Mouse (Mus musculus): ENCODE results near the gene Csnk1d. TPM values are rescaled to one million over a fixed set of nuclear protein-coding genes. Genes with fewer than 3 reads are reported as not detected.

Csnk1d gene
- polyA plus RNA-seq, 1 experiment from 2014 or later = 62.0 TPM

DNA sequence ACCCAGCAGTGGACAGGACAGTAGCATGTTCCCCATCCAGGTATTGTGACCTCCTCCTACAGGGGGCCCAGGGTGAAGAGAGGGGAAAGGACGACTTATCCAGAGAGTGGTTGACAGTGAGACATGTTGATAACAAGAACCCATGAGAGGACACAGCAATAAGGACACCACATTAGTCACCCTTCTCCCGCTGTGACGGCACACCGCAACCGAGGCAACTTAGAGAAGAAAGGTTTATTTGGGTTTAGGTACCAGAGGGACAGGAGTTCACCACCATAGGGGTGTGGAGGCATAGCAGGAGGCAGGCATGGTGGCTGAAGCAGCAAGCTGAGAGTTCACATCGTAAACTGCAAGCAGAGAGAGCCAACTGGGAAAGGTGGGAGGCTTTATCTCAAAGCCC, 15.1 kb upstream of the Csnk1d start:
- Histone ChIP-seq H3K9me3 (ENCODE audit: control insufficient read depth) (no peaks in the 10 kb centered on the region), H3K27me3 (replicated peaks; ENCODE audit: control insufficient read depth, insufficient read depth, low read length) (no peaks in the 10 kb centered on the region), H3K36me3 (ENCODE audit: control insufficient read depth, insufficient read depth) (no peaks in the 10 kb centered on the region), H3K9ac (ENCODE audit: low read depth, low read length) (no peak overlapping the region), H3K4me3 (ENCODE audit: low read depth, low read length) (no peak overlapping the region), H3K27ac (ENCODE audit: low read depth, low read length) (no peak overlapping the region), H3K4me2 (replicated peaks; ENCODE audit: low read depth) (no peak overlapping the region), H3K4me1 (replicated peaks; ENCODE audit: control insufficient read depth, insufficient read depth, low read length) (no peaks in the 10 kb centered on the region)
- ATAC-seq = no peak
- 67% methylated on average over 6 of the region's 6 CpGs for WGBS
- no peak for TF ChIP-seq CTCF (IDR thresholded peaks at IDR 0.05; ENCODE audit: low read depth)

DNA sequence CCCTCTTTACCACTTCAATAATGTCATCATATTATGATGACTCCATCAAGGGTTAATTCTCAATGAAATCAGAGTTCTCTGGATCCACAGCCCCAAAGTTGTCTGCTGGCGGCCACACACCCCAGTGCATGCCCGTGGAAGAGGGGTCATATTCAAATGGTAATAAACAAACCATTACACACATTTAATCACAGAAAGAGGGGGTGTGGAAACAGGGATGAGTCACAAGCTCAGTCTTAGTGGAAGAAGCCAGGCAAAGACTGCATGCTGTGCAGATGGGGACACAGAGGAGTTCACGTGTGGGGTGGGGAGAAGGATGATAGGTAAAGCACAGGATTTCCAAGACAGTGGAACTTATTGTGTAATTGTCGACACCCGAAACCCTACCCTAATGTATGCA, 13.2 kb upstream of the Csnk1d start:
- no peak overlapping the region for H3K9ac ChIP-seq (ENCODE audit: low read depth, low read length)
- H3K4me1 ChIP-seq (replicated peaks; ENCODE audit: control insufficient read depth, insufficient read depth, low read length) = no peaks in the 10 kb centered on the region
- 46% methylated on average over 5 of the region's 5 CpGs for WGBS
- H3K36me3 ChIP-seq (ENCODE audit: control insufficient read depth, insufficient read depth) = no peaks in the 10 kb centered on the region
- no peaks in the 10 kb centered on the region for H3K27me3 ChIP-seq (replicated peaks; ENCODE audit: control insufficient read depth, insufficient read depth, low read length)
- no peak for TF ChIP-seq CTCF (IDR thresholded peaks at IDR 0.05; ENCODE audit: low read depth)
- no peak overlapping the region for H3K4me3 ChIP-seq (ENCODE audit: low read depth, low read length)
- no peak for ATAC-seq
- H3K4me2 ChIP-seq (replicated peaks; ENCODE audit: low read depth) = no peak overlapping the region
- no peaks in the 10 kb centered on the region for H3K9me3 ChIP-seq (ENCODE audit: control insufficient read depth)
- no peak overlapping the region for H3K27ac ChIP-seq (ENCODE audit: low read depth, low read length)

DNA sequence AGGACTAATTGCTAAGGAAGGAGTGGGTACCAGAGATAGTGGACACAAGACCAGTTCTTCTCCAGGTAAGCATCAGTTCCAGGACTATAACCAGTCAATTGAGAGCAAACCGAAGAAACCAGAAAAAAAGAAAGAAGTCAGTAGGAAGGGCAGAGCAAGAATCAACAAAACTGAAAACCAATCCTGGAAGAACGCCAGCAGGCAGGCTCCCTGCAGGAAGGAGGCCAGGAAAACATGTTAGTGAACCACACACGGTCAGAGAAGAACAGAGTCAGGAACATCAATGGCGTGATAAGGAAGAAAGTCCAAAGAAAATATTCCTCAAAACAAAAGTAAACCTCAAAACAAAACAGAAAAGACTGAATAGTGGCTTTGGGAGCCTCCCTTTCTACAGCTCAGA, 10.8 kb upstream of the Csnk1d start:
- Histone ChIP-seq H3K36me3 (ENCODE audit: control insufficient read depth, insufficient read depth) (no peaks in the 10 kb centered on the region), H3K4me2 (replicated peaks; ENCODE audit: low read depth) (no peak overlapping the region), H3K4me3 (ENCODE audit: low read depth, low read length) (no peak overlapping the region), H3K27ac (ENCODE audit: low read depth, low read length) (no peak overlapping the region), H3K9ac (ENCODE audit: low read depth, low read length) (no peak overlapping the region), H3K4me1 (replicated peaks; ENCODE audit: control insufficient read depth, insufficient read depth, low read length) (no peaks in the 10 kb centered on the region), H3K27me3 (replicated peaks; ENCODE audit: control insufficient read depth, insufficient read depth, low read length) (no peaks in the 10 kb centered on the region), H3K9me3 (ENCODE audit: control insufficient read depth) (no peaks in the 10 kb centered on the region)
- TF ChIP-seq CTCF (IDR thresholded peaks at IDR 0.05; ENCODE audit: low read depth) = no peak
- WGBS = 23% methylated on average over 4 of the region's 4 CpGs
- no peak for ATAC-seq

DNA sequence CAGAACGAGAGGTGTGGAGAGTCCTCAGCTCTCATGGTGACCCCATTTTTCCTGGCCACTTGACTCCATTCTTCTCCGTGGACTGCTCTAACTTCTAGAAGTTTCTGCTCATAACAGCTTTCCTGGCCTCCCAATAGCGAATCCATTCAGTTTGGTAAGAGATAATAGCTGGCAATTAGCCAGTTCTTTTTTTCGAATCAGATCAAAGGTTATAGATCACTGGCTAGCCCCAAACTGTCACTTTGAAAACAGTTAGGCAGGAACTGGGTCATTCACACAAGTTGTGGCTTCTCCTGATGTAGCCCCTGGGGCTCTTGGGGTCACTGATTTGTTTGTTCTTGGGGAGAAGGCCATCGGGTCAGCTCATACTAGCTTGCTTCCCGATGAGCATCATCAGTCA, 3.6 kb upstream of the Csnk1d start:
- H3K9me3 ChIP-seq (ENCODE audit: control insufficient read depth) = no peaks in the 10 kb centered on the region
- no peak overlapping the region for H3K9ac ChIP-seq (ENCODE audit: low read depth, low read length)
- ATAC-seq = no peak
- H3K27me3 ChIP-seq (replicated peaks; ENCODE audit: control insufficient read depth, insufficient read depth, low read length) = no peaks in the 10 kb centered on the region
- TF ChIP-seq CTCF (IDR thresholded peaks at IDR 0.05; ENCODE audit: low read depth) = no peak
- H3K4me3 ChIP-seq (ENCODE audit: low read depth, low read length) = no peak overlapping the region
- H3K4me1 ChIP-seq (replicated peaks; ENCODE audit: control insufficient read depth, insufficient read depth, low read length) = 0 out of 2 replicates have a peak, but pooled peaks cover 5% of the 10 kb centered on the region
- 60% methylated on average over 6 of the region's 6 CpGs for WGBS
- H3K4me2 ChIP-seq (replicated peaks; ENCODE audit: low read depth) = no peak overlapping the region
- peaks cover 3% of the 10 kb centered on the region; the same call in 1 of the 2 replicates for H3K36me3 ChIP-seq (ENCODE audit: control insufficient read depth, insufficient read depth)
- H3K27ac ChIP-seq (ENCODE audit: low read depth, low read length) = no peak overlapping the region; the same call in 1 of the 2 replicates

DNA sequence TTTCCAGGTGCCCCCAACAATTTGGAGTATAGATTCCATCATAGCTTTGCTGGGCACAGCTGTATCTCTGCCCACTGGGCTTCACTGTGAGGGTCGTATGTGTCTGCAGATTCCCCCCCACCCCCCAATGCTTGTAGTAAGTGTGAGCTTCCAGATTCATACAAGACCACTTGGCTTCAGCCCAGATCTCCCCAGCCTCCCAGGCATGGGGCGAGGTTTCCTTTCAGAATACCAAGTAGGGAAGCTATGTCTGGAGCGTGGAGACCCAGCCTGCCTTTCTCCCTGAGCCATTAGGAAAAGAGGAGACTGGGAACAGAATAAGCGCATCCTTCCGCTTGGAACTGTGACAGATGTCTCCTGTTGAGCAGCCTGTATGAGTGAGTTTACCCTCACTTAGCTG, 2.5 kb upstream of the Csnk1d start:
- Histone ChIP-seq H3K36me3 (ENCODE audit: control insufficient read depth, insufficient read depth) (peaks cover 3% of the 10 kb centered on the region; the same call in 1 of the 2 replicates), H3K4me3 (ENCODE audit: low read depth, low read length) (no peak overlapping the region), H3K4me2 (replicated peaks; ENCODE audit: low read depth) (no peak overlapping the region), H3K27ac (ENCODE audit: low read depth, low read length) (peak overlapping the region; percentile 95), H3K9ac (ENCODE audit: low read depth, low read length) (no peak overlapping the region), H3K9me3 (ENCODE audit: control insufficient read depth) (no peaks in the 10 kb centered on the region), H3K4me1 (replicated peaks; ENCODE audit: control insufficient read depth, insufficient read depth, low read length) (peaks cover 15% of the 10 kb centered on the region), H3K27me3 (replicated peaks; ENCODE audit: control insufficient read depth, insufficient read depth, low read length) (no peaks in the 10 kb centered on the region)
- no peak for TF ChIP-seq CTCF (IDR thresholded peaks at IDR 0.05; ENCODE audit: low read depth)
- WGBS = 78% methylated on average over 5 of the region's 5 CpGs
- ATAC-seq = no peak

DNA sequence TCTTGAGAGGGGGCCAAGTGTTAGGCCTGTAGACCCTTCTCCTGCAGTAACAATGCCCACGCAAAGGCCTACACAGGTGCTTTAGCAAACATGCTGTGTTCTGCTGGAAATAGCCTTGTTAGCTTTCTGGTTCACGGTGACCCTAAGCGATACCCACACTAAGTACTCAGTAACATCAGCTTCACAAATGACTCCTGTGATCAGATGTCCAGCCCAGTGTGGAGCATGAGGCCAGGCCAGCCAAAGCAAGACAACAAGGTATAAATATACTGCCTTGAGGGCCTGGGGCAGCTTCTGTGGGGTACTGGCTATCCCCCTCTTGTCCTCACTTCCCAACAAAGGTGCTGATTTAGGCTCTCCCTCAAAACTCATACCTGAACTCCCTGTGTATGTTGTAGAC, 1.9 kb upstream of the Csnk1d start:
- no peak for ATAC-seq
- H3K4me2 ChIP-seq (replicated peaks; ENCODE audit: low read depth) = peak overlapping the region; percentile 73
- WGBS = 85% methylated on average over 3 of the region's 3 CpGs
- H3K9me3 ChIP-seq (ENCODE audit: control insufficient read depth) = no peaks in the 10 kb centered on the region
- H3K4me1 ChIP-seq (replicated peaks; ENCODE audit: control insufficient read depth, insufficient read depth, low read length) = peaks cover 18% of the 10 kb centered on the region
- H3K36me3 ChIP-seq (ENCODE audit: control insufficient read depth, insufficient read depth) = peaks cover 3% of the 10 kb centered on the region; the same call in 1 of the 2 replicates
- H3K4me3 ChIP-seq (ENCODE audit: low read depth, low read length) = no peak overlapping the region
- H3K27me3 ChIP-seq (replicated peaks; ENCODE audit: control insufficient read depth, insufficient read depth, low read length) = no peaks in the 10 kb centered on the region
- no peak overlapping the region for H3K9ac ChIP-seq (ENCODE audit: low read depth, low read length)
- no peak for TF ChIP-seq CTCF (IDR thresholded peaks at IDR 0.05; ENCODE audit: low read depth)
- H3K27ac ChIP-seq (ENCODE audit: low read depth, low read length) = peak overlapping the region; percentile 95

DNA sequence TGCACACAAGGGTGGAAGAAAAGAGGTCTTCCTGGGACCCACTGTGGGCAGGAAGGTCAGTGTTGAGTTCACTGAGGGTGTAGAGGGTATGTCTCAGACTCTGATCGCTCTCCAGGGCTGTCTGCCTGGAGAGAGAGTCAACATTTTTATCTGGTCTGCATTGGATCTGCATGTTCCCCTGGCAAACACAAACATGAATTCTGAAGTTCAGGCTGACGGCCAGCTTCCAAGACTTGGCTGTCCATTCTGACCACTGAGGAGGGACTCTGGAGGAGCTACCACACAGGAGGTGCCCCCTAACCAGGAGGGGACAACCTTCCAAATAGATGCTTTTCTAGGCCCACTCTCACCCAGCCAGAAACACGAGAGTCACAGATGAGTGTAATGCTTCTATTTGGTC, 661 bp upstream of the Csnk1d start:
- H3K27me3 ChIP-seq (replicated peaks; ENCODE audit: control insufficient read depth, insufficient read depth, low read length) = no peaks in the 10 kb centered on the region
- TF ChIP-seq CTCF (IDR thresholded peaks at IDR 0.05; ENCODE audit: low read depth) = no peak
- peaks cover 2% of the 10 kb centered on the region; the same call in 1 of the 2 replicates for H3K36me3 ChIP-seq (ENCODE audit: control insufficient read depth, insufficient read depth)
- WGBS = 50% methylated on average over 3 of the region's 3 CpGs
- H3K9ac ChIP-seq (ENCODE audit: low read depth, low read length) = peak overlapping the region; percentile 98
- ATAC-seq = no peak
- no peaks in the 10 kb centered on the region for H3K9me3 ChIP-seq (ENCODE audit: control insufficient read depth)
- peak overlapping the region; percentile 81 for H3K4me3 ChIP-seq (ENCODE audit: low read depth, low read length)
- peaks cover 18% of the 10 kb centered on the region for H3K4me1 ChIP-seq (replicated peaks; ENCODE audit: control insufficient read depth, insufficient read depth, low read length)
- peak overlapping the region; percentile 95 for H3K27ac ChIP-seq (ENCODE audit: low read depth, low read length)
- peak overlapping the region; percentile 73 for H3K4me2 ChIP-seq (replicated peaks; ENCODE audit: low read depth)
